Mouse (Mus musculus) heart, postnatal 10 days (tissue): ENCODE results near the gene Itfg2. TPM values are rescaled to one million over a fixed set of nuclear protein-coding genes. Genes with fewer than 3 reads are reported as not detected.
A peak's percentile ranks its signal among the peaks of the same experiment; 100 is the strongest.

Source experiments
- DNase-seq, 2 experiments: peaks; one replicate each; pipeline ENCODE4 v3.0.0; 2021
- intact Hi-C: fragments of 180-260 bp; cut with DNase I; formaldehyde crosslinking; loops from one replicate; pipeline ENCODE4 v1.15.1; 2025
- total RNA-seq, 2 experiments: library from RNA; stranded (reverse); gene quantifications; 2 replicates each; pipeline ENCODE4 v1.2.3; 2021

Gene Itfg2
- total RNA-seq, 2 experiments from 2014 or later, result 21.5 to 30.8 TPM

- no peak for DNase-seq
- intact Hi-C loops, result loop anchor here (5.0 to 10.0 kb wide), 2 partner anchors 41 to 328 kb away; no protein-coding TSS in a partner anchor
These were observed 11.8 kb upstream of the Itfg2 start for GRCm38 (mm10) chr6:128436356-128437005.

GRCm38 (mm10) chr6:128435474-128435873 is 10.7 kb upstream of the Itfg2 start:
- peak; percentile 89 to 92 for DNase-seq
- intact Hi-C loops, result loop anchor here (5.0 to 10.0 kb wide), 2 partner anchors 42 to 329 kb away; no protein-coding TSS in a partner anchor

DNA sequence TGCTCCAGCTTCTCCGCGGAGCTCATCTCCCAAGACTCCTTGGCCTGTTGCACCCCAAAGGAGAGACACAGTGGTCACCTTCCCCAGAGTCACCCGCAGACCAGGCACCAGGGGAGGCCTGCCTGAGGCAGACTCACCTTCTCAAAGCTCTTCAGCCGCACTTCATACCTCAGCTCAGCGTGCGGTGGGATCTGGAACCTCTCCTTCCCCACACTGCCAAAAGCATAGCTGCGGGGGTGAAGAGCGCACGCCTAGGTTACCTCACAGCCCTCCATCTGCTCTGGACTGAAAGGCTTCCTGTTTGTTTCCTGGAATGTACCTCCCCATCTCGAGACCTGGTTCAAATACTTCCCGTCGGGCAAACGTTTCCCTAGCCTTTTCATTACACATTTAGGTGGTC is 8.8 kb upstream of the Itfg2 start:
- DNase-seq, result no peak
- intact Hi-C loops, result loop anchor here (10.0 kb wide), 1 partner anchor 331 kb away; no protein-coding TSS in a partner anchor

DNA sequence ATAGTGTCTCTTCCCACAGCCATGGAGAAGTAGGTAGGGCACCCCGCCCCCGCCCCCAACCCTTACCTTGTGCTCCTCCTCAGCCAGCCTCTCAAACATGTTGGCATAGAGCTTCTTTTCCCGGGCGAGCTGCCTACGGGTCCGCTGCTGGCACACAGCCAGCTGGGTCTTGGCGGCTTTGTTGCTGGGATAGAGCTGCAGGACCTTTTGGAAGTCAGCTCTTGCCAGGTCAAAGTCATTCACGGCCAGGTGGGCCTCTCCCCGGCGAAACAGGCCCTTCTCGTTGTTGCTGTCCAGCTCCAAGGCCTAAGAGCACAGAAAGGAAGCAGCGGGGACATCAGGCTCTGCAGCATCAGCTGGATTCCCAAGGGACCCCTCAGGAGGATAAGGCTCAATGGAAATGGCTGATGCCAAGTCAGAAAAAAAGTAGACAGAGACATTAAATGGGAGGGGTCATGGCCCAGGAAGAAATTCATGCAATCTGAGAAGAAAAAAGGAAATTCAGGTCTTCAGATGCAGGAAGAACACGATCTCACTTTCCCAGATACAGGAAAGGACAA is 7.7 kb upstream of the Itfg2 start:
- DNase-seq, result peak; percentile 75 to 81

GRCm38 (mm10) chr6:128429826-128430225 is 5.1 kb upstream of the Itfg2 start:
- intact Hi-C loops, result loop anchor here (10.0 kb wide), 1 partner anchor 335 kb away; no protein-coding TSS in a partner anchor
- no peak for DNase-seq

More for the DNA sequence above, 7.7 kb upstream of the Itfg2 start:
- intact Hi-C loops, result loop anchor here (10.0 kb wide), 1 partner anchor 332 kb away; no protein-coding TSS in a partner anchor

DNA sequence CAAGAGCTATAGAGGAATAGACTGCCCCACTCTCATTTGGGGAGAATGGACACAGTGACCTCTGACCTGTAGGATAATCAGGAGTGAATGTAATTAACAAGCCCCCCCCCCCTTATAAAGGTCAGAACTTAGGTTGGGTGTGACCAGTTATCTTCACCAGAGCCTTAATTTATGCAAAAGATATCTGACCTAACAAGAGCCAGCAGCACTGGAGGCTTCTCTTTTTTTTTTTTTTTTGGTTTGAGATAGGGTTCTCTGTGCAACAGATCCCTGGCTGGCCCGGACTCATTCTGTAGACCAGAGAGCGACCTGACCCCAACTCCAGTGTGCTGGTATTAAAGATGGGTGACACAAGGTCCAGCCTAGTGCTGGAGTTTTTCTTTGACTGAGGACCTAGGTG is 4.6 kb upstream of the Itfg2 start:
- DNase-seq, result no peak
- intact Hi-C loops, result no loop called here

- intact Hi-C loops, result no loop called here
- DNase-seq, result no peak
These were observed 2.8 kb upstream of the Itfg2 start for GRCm38 (mm10) chr6:128427571-128427970.

- DNase-seq, result peak in 1 of 2 experiments; percentile 24
- intact Hi-C loops, result no loop called here
These were observed 315 bp upstream of the Itfg2 start for GRCm38 (mm10) chr6:128425046-128425445.

DNA sequence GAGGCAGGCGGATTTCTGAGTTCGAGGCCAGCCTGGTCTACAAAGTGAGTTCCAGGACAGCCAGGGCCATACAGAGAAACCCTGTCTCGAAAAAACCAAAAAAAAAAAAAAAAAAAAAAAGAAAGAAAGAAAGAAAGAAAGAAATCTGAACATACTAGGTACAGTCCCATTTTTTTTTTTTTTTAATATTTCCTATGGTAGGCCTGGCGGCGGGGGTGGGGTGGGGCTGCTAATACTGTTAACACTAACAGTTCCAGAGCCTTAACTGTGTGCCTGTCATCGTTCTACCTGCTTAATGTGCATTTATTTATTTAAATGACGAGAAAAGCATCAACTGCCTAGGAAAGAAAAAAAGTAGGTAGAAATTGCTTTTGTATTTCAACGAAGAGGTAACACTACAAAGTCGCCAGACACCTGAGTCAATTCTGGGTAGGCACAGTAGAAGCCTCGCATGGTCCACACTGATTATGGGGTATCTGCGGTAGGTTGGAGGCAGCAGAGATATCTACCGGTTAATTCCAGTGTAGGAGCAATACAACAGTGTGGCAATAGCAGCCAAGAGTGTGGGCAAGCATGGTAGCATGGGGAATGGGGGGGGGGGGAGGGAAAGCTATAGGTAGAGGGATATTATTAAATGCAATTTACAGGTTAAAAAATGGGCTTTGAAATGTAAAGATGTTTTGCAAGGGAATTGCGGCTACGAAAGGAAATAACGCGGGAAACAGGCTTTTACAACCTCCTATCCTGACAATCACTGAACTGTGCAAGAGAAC is 1.0 kb downstream of the Itfg2 start:
- intact Hi-C loops, result no loop called here

DNA sequence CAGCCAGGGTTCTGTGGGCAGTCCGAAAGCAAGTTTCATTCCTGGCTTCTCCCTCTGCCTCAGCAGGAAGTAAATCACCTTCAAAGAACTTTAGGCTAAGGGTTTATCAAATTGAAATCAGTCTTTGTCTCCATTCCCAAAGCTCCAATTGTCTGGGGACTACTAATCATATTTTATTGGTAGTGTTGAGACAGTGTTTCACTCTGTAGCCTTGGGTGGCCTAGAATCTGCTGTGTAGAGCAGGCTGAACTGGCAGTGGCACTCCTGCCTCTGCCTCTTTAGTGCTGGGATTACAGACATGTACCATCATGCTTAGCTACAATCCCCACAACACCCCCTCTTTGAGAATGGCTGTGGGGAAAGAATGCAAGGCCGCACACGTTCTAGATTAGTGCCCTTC is 3.3 kb downstream of the Itfg2 start:
- intact Hi-C loops, result no loop called here
- no peak for DNase-seq

More for the DNA sequence above, 1.0 kb downstream of the Itfg2 start:
- no peak for DNase-seq

DNA sequence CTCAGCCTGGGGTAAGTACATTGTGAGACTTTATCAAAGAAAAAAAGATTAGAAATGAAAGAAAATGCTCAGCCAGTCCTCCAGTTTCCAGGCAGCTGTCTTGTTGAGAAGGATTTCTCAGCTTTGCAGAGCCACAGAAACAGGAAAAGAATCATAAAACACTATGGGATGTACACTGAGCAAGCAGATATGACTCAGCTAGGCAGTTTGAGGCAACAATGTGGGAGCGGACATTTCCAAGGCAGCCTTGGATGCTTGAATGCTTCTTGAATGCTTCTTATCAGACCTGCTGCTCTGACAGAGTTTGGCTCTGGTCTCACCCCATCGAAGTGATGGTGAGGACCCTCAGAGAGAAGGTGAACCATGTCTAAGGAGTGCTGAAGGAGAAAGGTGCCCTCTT is 3.7 kb downstream of the Itfg2 start:
- no peak for DNase-seq
- intact Hi-C loops, result no loop called here

- no peak for DNase-seq
- intact Hi-C loops, result no loop called here
These were observed 6.7 kb downstream of the Itfg2 start for GRCm38 (mm10) chr6:128418076-128418475.

DNA sequence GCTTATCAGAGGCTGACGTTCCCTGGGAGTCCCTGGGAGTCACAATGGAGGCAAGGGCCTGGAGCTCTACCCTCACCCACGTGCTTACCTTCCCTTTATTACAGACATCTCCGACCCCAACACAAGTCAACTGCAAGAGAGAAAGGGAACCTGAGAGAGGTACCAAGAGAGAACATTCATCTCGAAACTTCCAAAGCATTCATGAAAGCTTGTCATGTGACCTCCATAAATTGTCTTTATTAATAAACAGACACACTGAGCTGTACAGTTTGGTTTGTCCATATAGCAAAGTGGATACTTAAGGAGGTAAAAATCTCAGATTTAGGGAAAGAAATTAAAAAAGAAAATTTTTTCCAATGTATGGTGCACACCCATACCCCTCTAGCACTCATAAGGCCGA is 8.6 kb downstream of the Itfg2 start:
- intact Hi-C loops, result no loop called here
- no peak for DNase-seq

DNA sequence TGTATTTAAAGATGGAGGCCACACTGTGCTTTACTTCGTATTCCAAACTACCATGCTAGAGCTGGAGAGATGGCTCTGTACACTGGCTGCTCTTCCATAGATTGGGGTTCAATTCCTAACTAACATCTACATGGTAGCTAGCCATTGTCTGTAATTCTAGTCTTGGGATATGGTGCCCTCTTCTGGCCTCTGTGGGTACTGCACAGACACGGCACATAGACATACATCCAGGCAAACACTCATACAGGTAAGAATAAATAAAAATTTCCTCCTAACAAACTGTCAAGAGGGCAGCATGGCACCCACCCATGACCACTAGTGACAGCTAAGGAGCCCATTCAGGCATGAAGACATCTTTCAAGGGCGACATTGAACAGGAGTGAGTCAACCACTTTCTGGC is 13.6 kb downstream of the Itfg2 start:
- intact Hi-C loops, result loop anchor here (1.0 to 2.0 kb wide), 2 partner anchors 93 to 176 kb away; no protein-coding TSS in a partner anchor
- DNase-seq, result peak; percentile 77 to 85

DNA sequence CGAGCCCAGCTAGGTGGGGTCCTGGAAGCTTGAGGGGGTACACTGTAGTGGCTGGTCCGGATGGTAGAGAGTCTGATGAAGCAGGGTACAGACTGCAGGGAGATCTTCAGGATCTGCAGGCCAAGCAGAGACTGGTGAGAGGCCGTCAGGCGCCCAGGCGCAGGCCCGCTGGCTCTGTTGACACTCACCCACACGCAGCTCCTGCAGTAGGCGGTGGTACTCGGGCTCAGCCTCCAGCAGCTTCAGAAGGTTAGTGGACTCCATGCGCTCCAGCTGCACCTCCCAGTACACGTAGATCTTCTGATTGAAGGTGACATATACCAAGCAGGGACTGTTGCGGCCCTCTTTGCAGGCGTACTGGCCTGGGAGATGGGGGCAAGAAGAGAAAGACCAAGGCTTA is 14.4 kb downstream of the Itfg2 start:
- no peak for DNase-seq
- intact Hi-C loops, result loop anchor here (2.0 kb wide), 1 partner anchor 176 kb away; no protein-coding TSS in a partner anchor

DNA sequence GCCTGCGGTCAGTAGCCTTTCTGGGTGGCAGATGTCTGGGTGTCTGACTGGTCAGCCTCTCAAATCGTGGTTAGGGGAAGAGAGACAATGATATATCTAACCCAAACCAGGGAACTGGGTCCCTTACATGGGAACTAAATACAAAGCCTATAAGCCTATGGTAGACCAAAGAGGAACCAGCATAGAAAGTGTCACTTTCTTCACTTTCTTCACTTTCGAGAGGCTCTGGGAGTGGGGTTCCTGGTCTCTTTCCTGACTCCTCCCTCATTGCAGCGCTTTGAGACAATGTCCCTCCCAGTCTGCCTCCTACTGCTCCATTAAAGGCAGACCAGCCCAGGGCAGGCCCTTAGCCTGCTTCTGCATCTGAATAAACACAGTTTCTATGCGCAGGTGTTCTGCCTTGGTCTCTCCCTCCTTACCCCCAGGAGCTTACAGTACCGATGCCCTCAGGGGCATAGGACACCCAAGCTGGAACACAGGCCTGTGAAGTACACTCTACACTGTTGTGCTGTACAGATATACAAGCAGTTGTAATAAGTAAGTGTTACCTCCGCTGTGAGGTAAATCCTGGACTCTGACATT is 16.1 kb downstream of the Itfg2 start:
- intact Hi-C loops, result no loop called here
- DNase-seq, result no peak

DNA sequence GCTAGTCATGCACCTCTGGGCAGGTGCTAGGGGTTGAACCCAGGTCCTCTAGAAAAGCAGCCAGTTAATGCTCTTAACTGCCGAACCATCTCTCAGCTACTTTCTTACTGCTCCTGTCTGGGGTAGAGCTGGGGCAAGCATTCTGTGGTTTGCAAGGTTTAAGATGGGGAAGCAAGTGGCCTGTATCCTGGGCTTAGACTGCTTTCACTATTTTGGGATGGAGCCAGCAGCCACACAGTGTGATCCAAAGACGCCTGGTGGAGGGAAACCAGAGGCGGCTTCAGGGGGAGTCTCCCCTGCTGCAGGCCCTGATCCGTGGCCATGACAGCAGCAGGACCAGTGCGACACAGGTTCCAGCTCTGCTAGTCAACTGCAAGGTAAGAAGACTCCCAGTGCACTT is 20.0 kb downstream of the Itfg2 start:
- intact Hi-C loops, result no loop called here
- DNase-seq, result peak; percentile 15 to 26

GRCm38 (mm10) chr6:128399421-128400185 is 25.1 kb downstream of the Itfg2 start:
- intact Hi-C loops, result no loop called here
- peak; percentile 37 to 49 for DNase-seq

DNA sequence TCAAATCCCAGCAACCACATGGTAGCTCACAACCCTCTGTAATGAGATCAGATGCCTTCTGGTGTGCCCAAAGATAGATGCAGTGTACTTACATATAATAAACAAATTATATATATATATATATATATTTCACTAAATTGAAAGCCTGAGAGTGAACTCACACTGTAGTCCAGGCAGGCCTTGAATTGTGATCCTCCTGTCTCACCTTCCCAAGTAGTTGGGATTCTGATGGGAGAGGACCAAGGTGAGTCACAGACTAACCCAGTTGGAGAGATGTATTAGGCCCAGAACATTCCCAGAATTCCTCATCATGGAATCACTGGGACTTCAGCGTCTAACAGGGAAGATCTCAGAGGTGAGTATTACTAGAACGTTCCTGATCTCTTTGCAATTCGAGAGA is 25.7 kb downstream of the Itfg2 start, which contains the start of gene Nrip2:
Nrip2 (plus strand) TSS at position 301 of the 400 bp plus-strand sequence.
- intact Hi-C loops, result no loop called here
- no peak for DNase-seq
